Mouse (Mus musculus) ovary, postnatal 14 days (tissue): Measurements from ENCODE around the gene Rras.

Experiments
- DNase-seq: peaks from one replicate; pipeline ENCODE4 v3.0.0; 2022; ENCODE audit warnings: low spot score

Rras gene

GRCm38 (mm10) chr7:45053931-45054510 is 36.3 kb downstream of the Rras start:
- DNase-seq, result peak; percentile 79

- DNase-seq, result no peak
These were observed 38.7 kb downstream of the Rras start for GRCm38 (mm10) chr7:45056329-45056971.

- no peak for DNase-seq
These were observed 39.2 kb downstream of the Rras start for GRCm38 (mm10) chr7:45056972-45057348.

DNA sequence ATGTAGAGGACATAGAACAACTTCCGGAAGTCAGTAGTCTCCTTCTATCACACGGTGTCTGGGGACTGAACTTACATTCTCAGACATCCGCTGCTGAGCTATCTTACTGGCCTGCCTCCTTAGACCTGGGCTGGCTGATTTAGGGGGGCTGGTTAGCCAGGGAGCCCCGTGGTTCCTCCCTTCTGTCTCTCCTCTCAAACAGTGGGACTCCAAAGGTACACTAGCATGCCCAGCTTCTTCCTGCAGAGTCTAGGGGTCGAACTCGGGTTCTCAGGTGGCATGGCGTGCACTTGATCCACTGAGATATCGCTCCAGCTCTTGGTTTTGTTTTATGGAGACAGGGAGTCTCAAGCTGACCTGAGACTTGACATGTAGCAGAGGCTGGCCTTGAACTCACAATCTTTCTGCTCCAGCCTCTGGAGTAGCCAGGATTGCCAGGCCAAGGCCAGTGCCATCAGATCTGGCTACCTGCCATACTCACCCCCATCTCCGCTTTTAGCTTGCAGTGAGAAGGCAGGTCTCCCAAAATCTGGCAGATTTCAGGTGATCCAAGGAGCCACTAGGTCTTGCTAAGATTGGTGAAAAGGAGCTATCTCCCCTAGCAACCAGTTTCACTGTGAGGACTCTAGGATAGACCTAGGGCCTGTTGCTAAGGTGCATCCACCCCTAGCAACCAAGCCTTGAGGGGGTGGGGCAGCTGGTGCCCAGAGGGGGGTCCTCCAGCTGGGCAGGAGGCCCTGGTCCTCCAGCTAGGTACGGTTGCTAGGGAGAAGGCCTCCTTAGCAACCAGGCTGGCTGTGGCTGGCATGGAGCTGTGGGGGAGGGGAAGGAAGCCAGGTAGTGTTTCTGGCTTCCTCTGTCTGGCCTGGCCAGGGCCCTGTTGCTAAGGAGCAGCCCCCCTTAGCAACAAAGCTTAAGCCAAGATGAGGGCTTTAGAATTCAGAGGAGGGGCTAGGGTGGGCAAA is 41.1 kb downstream of the Rras start:
- no peak for DNase-seq

- DNase-seq, result no peak
These were observed 42.9 kb downstream of the Rras start for GRCm38 (mm10) chr7:45060632-45061122.

DNA sequence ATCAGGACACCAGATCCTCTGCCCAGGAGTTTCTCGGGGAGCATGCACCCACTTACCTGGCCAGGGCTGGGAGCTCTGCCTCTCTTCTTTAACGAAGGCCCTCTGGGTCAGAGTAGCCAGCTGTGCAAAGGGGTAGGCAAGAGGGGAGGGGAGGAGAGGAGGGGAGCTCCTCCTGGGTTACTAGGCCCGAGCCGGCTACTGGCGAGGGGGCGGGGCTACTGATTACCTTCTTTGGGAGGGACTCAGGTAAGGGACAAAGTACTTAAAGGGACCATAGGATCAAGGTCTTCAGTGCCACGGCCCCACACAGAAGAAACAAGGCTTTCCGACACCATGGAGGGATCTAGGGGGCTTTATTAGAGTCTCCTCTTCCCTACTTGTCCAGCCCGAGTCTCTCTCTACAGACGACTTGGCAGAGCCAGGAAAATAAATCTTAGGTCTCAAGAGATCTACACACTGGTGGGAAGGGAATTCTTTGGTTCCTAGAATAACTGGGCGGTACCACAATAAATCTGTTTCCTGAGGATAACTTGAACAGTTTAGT is 43.8 kb downstream of the Rras start:
- no peak for DNase-seq

GRCm38 (mm10) chr7:45062239-45062835 is 44.6 kb downstream of the Rras start, which contains the start of the genes Nosip and Prrg2:
Gene Nosip, plus strand, starts transcription at chr7:45062429.
Gene Prrg2, minus strand, starts transcription at chr7:45062677.
- peak; percentile 94 for DNase-seq

GRCm38 (mm10) chr7:45067190-45067999 is 49.6 kb downstream of the Rras start:
- no peak for DNase-seq

DNA sequence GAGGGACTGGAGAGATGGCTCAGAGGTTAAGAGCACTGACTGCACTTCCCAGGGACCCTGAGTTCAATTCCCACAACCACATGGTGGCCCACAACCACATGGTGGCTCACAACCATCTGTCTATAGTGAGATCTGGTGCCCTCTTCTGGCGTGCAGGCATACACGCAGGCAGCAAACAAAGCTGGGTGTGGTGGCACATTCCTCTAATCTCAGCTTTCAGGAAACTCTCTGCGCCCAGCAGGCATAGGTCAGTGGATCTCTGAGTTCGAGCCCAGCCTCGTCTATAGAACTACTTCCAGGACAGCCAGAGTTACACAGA is 50.2 kb downstream of the Rras start:
- DNase-seq, result no peak

- DNase-seq, result no peak
These were observed 51.9 kb downstream of the Rras start for GRCm38 (mm10) chr7:45069671-45070070.
